Mouse (Mus musculus): ENCODE results near the gene Fcrl6.

The Fcrl6 gene

GRCm38 (mm10) chr1:172550551-172550951, 51.8 kb downstream of the Fcrl6 start:
- in situ Hi-C loops (cut with MboI, MseI): no loop called here

GRCm38 (mm10) chr1:172549717-172550116, 52.6 kb downstream of the Fcrl6 start:
- in situ Hi-C loops (cut with MboI, MseI): no loop called here

- in situ Hi-C loops (cut with MboI, MseI): no loop called here
These were observed 53.0 kb downstream of the Fcrl6 start for GRCm38 (mm10) chr1:172549314-172549713.

- in situ Hi-C loops (cut with MboI, MseI): no loop called here
These were observed 53.9 kb downstream of the Fcrl6 start for GRCm38 (mm10) chr1:172548501-172548900.

Measured in T-helper 17 cell (primary cell).